Mouse (Mus musculus) stomach, embryonic 16.5 days (tissue): ENCODE measurements around the gene Ccndbp1. TPM values are rescaled to one million over a fixed set of nuclear protein-coding genes. Genes with fewer than 3 reads are reported as not detected.

ENCODE experiments used
- ATAC-seq: fragments of 200-750 bp; cut with Nextera tagmentation; 2 replicates; pipeline ENCODE4 v1.8.0; 2017; ENCODE audit warnings: moderate number of reproducible peaks, moderate TSS enrichment; ENCODE audit not compliant: insufficient read depth, low FRiP score
- H3K27ac ChIP-seq: fragments of 300-500 bp; sonication (generic); 2 replicates; pipeline ENCODE4 v1.5.1; 2014; ENCODE audit warnings: low read length
- H3K27me3 ChIP-seq: fragments of 300-500 bp; sonication (generic); 2 replicates; pipeline ENCODE4 v1.6.1; 2014; ENCODE audit warnings: low read length, control low read depth, mixed read lengths; ENCODE audit not compliant: control insufficient read depth, insufficient read depth
- H3K36me3 ChIP-seq: fragments of 300-500 bp; sonication (generic); 2 replicates; pipeline ENCODE4 v1.6.1; 2014; ENCODE audit warnings: low read length; ENCODE audit not compliant: control insufficient read depth, insufficient read depth
- H3K4me1 ChIP-seq: fragments of 300-500 bp; sonication (generic); 2 replicates; pipeline ENCODE4 v1.6.1; 2014; ENCODE audit warnings: low read length, control low read depth, mixed read lengths; ENCODE audit not compliant: control insufficient read depth, insufficient read depth
- H3K4me2 ChIP-seq: fragments of 300-500 bp; sonication (generic); 2 replicates; pipeline ENCODE4 v1.6.1; 2014; ENCODE audit warnings: low read depth, low read length, mixed read lengths
- H3K4me3 ChIP-seq: fragments of 300-500 bp; sonication (generic); replicated peaks from 2 replicates; pipeline ENCODE4 v1.5.1; 2014; ENCODE audit warnings: mild to moderate bottlenecking, low read length
- H3K9ac ChIP-seq: fragments of 300-500 bp; sonication (generic); 2 replicates; pipeline ENCODE4 v1.6.1; 2014; ENCODE audit warnings: low read length
- H3K9me3 ChIP-seq: fragments of 300-500 bp; sonication (generic); replicated peaks from 2 replicates; pipeline ENCODE4 v1.6.1; 2016; ENCODE audit warnings: low read length, control low read depth; ENCODE audit not compliant: control insufficient read depth
- WGBS: fragments of 180-500 bp; shearing (Covaris S2); extraction: QIAGEN DNeasy Blood & Tissue Kit; methylation state at CpG from one replicate; pipeline ENCODE4 v1.1.7; 2014; 5-methylcytosine and 5-hydroxymethylcytosine counted together
- microRNA-seq: library from miRNA; unstranded; fragments of <30 nt; microRNA quantifications from one replicate; pipeline ENCODE4, GENCODE M21; 2016
- polyA plus RNA-seq: library from polyadenylated mRNA; unstranded; fragments of >200 nt; fragmentation: Nextera tagmentation; extraction: Ambion mirVana; gene quantifications from 2 replicates; pipeline ENCODE4 v1.2.1, GENCODE M21; 2015

Gene Ccndbp1
- polyA plus RNA-seq, 1 experiment from 2014 or later = 37.1 TPM

DNA sequence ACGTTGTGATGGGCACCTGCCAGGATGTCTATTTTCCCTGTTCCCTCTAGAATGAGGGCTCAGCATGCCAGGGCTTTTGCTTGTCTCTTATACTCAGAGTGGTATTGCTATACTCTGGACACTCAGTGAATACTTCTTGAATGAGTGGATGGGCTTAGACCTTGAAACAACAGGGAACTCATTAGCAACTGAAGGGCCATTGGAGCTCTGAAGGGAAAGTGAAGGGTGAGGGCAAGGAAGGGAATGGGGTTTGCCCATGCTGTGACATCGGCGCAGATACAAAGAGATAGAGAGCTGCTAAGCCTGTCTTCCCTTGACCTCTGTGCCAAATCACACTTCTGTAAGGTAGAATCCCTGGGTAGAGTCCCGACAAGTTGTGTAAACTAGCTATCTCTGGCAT lies 37.5 kb downstream of the Ccndbp1 start:
- Histone ChIP-seq H3K4me2 (no peak overlapping the region), H3K36me3 (no peaks in the 10 kb centered on the region), H3K27ac (no peak overlapping the region), H3K27me3 (no peaks in the 10 kb centered on the region), H3K4me3 (no peak overlapping the region), H3K9me3 (no peaks in the 10 kb centered on the region), H3K4me1 (no peaks in the 10 kb centered on the region), H3K9ac (no peak overlapping the region)
- no peak for ATAC-seq
- WGBS = 74% methylated on average over 4 of the region's 4 CpGs

DNA sequence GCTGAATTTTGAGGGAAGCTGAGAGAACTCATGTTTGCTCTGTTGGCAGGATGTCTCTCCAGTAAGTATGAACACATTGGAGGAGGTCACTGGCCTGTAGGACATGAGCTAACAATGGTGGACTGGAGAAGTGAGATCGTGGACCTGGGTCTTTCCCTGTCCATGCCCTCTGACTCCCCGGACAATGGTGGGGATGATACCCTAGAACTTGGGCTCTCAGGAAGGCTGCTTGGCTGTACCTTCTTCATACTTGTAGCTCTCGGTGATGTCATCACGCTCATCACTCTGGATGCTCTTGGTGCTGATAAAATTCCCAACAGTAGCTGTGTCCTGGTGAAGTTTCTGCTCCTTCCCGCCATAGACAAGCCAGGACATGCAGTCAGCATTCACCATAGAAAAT lies 44.0 kb downstream of the Ccndbp1 start:
- H3K4me2 ChIP-seq = no peak overlapping the region
- H3K4me1 ChIP-seq = no peaks in the 10 kb centered on the region
- H3K36me3 ChIP-seq = no peaks in the 10 kb centered on the region
- H3K9me3 ChIP-seq = no peaks in the 10 kb centered on the region
- no peak for ATAC-seq
- H3K27ac ChIP-seq = no peak overlapping the region
- H3K4me3 ChIP-seq = no peak overlapping the region
- H3K27me3 ChIP-seq = no peaks in the 10 kb centered on the region
- no peak overlapping the region for H3K9ac ChIP-seq
- 91% methylated on average over 5 of the region's 5 CpGs for WGBS

DNA sequence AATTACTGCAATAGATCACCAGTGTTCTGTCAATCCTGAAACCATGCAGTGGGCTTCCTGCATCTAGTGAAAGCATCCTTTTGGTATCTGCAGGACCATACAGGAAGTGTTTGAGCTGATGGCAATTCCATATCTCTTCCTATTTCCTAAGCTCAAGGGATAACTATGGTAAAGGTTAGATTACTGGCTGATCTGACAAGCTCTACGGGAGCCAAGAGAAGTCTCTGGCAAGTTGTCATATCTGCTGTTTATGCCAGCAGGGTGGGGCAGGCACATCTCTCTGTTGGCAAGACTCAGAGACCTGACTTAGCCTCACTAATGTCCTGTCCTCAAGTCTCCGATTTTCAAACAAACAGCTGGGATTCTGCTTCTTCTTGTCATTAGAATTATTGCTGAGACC lies 45.9 kb downstream of the Ccndbp1 start:
- 61% methylated on average over 2 of the region's 2 CpGs for WGBS
- H3K9ac ChIP-seq = no peak overlapping the region
- no peak for ATAC-seq
- no peaks in the 10 kb centered on the region for H3K36me3 ChIP-seq
- H3K27ac ChIP-seq = no peak overlapping the region
- no peaks in the 10 kb centered on the region for H3K4me1 ChIP-seq
- H3K4me2 ChIP-seq = no peak overlapping the region
- H3K4me3 ChIP-seq = no peak overlapping the region
- no peaks in the 10 kb centered on the region for H3K9me3 ChIP-seq
- no peaks in the 10 kb centered on the region for H3K27me3 ChIP-seq

DNA sequence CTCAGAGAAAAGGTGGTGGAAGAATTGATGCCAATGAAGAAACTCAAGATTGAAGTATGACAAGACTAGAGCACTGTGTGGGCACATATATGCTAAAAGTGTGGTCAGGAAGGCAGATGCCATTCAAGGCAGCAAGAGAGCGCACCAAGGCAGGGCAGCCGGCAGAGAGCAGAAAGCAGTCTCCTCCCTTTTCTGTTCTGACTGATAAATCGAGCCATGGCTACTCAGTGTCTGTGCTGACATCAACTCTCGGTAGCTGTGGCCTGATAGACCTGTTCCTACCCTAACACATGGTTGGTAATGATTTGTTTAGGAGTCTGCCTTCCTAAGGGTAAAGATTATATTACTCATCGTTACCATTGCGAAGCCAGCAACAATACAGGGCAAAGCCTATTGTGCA lies 47.7 kb downstream of the Ccndbp1 start:
- Histone ChIP-seq H3K9me3 (no peaks in the 10 kb centered on the region), H3K36me3 (no peaks in the 10 kb centered on the region), H3K4me1 (no peaks in the 10 kb centered on the region), H3K9ac (no peak overlapping the region), H3K4me2 (no peak overlapping the region), H3K27ac (no peak overlapping the region), H3K27me3 (no peaks in the 10 kb centered on the region), H3K4me3 (no peak overlapping the region)
- WGBS = 78% methylated on average over 6 of the region's 6 CpGs
- no peak for ATAC-seq

DNA sequence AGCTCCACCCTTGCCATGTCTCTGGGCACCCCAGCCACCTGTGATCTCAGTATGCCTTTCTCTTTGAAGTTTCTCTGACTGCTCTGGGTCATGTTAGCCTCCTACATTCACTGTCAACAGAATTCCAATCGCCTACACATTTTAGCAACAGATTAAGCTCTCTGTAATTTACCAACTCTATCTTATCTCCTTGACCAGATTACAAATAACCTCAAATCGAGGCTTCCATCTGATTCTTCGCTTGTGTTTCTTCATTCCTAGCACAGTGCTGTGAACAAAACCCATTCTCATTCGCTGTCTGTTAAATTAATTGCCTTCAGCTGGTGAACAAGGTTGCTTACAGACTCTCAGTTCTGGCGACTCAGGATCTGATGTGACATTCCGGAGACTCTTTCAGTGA lies 49.8 kb downstream of the Ccndbp1 start:
- Histone ChIP-seq H3K36me3 (no peaks in the 10 kb centered on the region), H3K9ac (no peak overlapping the region), H3K27ac (no peak overlapping the region), H3K9me3 (no peaks in the 10 kb centered on the region), H3K4me3 (no peak overlapping the region), H3K4me2 (no peak overlapping the region), H3K4me1 (no peaks in the 10 kb centered on the region), H3K27me3 (no peaks in the 10 kb centered on the region)
- WGBS = 46% methylated on average over 6 of the region's 6 CpGs
- no peak for ATAC-seq

DNA sequence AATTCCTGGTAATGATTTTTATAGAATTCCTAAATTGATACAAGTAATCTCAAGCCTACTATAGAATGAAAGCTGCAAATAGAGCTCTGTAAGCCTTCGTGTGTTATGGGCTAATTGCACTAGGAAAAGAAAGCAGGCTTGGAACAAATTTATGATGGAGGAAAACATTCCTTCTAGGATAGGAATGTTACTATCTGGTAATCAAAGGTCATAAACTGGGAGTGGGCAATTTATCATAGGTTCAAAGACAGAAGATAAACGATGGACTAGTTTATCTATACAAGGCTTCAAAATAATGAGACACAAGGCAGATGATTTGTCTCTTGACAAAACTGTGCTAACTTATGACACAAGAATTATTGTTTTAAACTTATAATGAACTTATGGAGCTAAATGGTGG lies 53.1 kb downstream of the Ccndbp1 start:
- Histone ChIP-seq H3K27ac (no peak overlapping the region), H3K36me3 (no peaks in the 10 kb centered on the region), H3K27me3 (no peaks in the 10 kb centered on the region), H3K4me1 (no peaks in the 10 kb centered on the region), H3K4me3 (no peak overlapping the region), H3K4me2 (no peak overlapping the region), H3K9me3 (no peaks in the 10 kb centered on the region; the same call in 1 of the 2 replicates), H3K9ac (no peak overlapping the region)
- WGBS = 52% methylated on average over 2 of the region's 2 CpGs
- ATAC-seq = no peak

Small RNA genes within 50 kb of the gene (microRNA-seq; reads per million reads assigned to microRNA genes)
- not detected for gene Gm44325

Other genes with a start within 250 kb of the Ccndbp1 start
- 5.2 and 5.3 TPM in 2 replicates for gene Cdan1, start 158.3 kb upstream of the Ccndbp1 start, polyA plus RNA-seq
- 2.0 and 2.4 TPM in 2 replicates for gene Ttbk2, start 157.8 kb upstream of the Ccndbp1 start, polyA plus RNA-seq
- gene Ubr1, start 37.7 kb upstream of the Ccndbp1 start, polyA plus RNA-seq = 21.3 and 21.5 TPM in 2 replicates
- gene Tmem62, start 31.4 kb upstream of the Ccndbp1 start, polyA plus RNA-seq = 4.7 and 4.8 TPM in 2 replicates
- gene Epb42, start 28.7 kb downstream of the Ccndbp1 start, polyA plus RNA-seq = 6.5 and 8.0 TPM in 2 replicates
- 1.5 and 2.7 TPM in 2 replicates for gene Tgm5, start 77.4 kb downstream of the Ccndbp1 start, polyA plus RNA-seq
- gene Tgm7, start 101.4 kb downstream of the Ccndbp1 start, polyA plus RNA-seq = 0.14 TPM in 2 replicates
- 18.4 and 19.2 TPM in 2 replicates for gene Adal, start 132.0 kb downstream of the Ccndbp1 start, polyA plus RNA-seq
- 19.2 and 20.3 TPM in 2 replicates for gene Lcmt2, start 132.2 kb downstream of the Ccndbp1 start, polyA plus RNA-seq
- 47.6 and 50.3 TPM in 2 replicates for gene Tubgcp4, start 162.3 kb downstream of the Ccndbp1 start, polyA plus RNA-seq
- 8.8 and 9.6 TPM in 2 replicates for gene Zscan29, start 162.7 kb downstream of the Ccndbp1 start, polyA plus RNA-seq